Mouse (Mus musculus) bone marrow, adult 2 months (tissue): ENCODE results near the gene Chka.

Experiments used
- CTCF ChIP-seq: fragments of 200-500 bp; IDR thresholded peaks from 2 replicates; pipeline ENCODE4 v1.5.1; 2011; ENCODE audit warnings: low read length, control low read depth; ENCODE audit not compliant: control insufficient read depth, insufficient read depth
- POLR2A ChIP-seq: fragments of 200-500 bp; IDR thresholded peaks from 2 replicates; pipeline ENCODE4 v1.6.1; 2011; ENCODE audit warnings: low read depth, mild to moderate bottlenecking, control low read depth, low read length, borderline replicate concordance; ENCODE audit not compliant: control insufficient read depth

GRCm38 (mm10) chr19:3862713-3863112 lies 11.1 kb downstream of the Chka start:
- TF ChIP-seq CTCF (no peak), POLR2A (no peak)
